Comparison of ENCODE assay signal across 7 mouse cellular contexts in the genomic region with DNA sequence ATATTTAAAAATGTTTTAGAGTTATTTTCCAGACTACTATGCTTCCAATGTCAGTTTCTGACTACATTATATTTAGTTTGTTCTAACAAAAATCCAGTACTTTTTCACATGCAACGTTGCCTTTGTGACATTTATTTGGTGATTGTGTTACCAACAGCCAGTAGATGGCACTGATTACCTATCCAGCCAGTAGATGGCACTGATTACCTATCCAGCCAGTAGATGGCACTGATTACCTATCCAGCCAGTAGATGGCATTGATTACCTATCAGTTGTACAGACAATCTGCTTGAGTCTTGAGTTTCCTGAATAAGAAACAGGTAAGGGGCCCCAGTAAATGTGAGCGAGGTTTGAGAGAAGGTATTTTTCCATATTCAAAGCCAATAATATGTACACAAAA. TPM values are rescaled to one million over a fixed set of nuclear protein-coding genes. Genes with fewer than 3 reads are reported as not detected.
DNase-seq lines count a peak whose midpoint lies in the region; ATAC-seq lines count a peak whose summit lies in the region.

No protein-coding gene starts in this region.

- peak; percentile 89 for ATAC-seq in megakaryocyte, adult 5-6 weeks (ENCODE audit: poor library complexity, severe bottlenecking)

- DNase-seq in right cerebral cortex, postnatal 10 days (ENCODE audit: low spot score in 2 of 2): peak; percentile 75 to 82
- no peak for DNase-seq in right cerebral cortex, postnatal 4 days
- DNase-seq in ZHBTc4 (ENCODE audit: low read depth, low spot score): peak; percentile 11
- DNase-seq in fibroblast of lung, adult 2 months (ENCODE audit: low read depth): peak; percentile 18
- peak; percentile 62 to 72 for DNase-seq in kidney, postnatal 36 days
- no peak for DNase-seq in ovary, postnatal 10 days (ENCODE audit: low spot score)

RNA-seq across cellular contexts. Expression of a gene that starts 20.6 kb away (rescaled TPM):
- 3.3 and 4.4 TPM in 2 replicates for total RNA-seq in megakaryocyte, adult 5-6 weeks (2015)
- total RNA-seq in megakaryocyte, adult 5-6 weeks (2017): 3.2 and 9.7 TPM in 2 replicates

RNA-seq across cellular contexts. Expression of a gene that starts 47.8 kb away (rescaled TPM):
- 12.9 and 38.9 TPM in 2 replicates for total RNA-seq in megakaryocyte, adult 5-6 weeks (2015)
- total RNA-seq in megakaryocyte, adult 5-6 weeks (2017): 19.7 and 51.7 TPM in 2 replicates

Comparison
In these comparisons a context has a peak if more than half of its experiments do, and no peak if none do; other contexts are left out.
1. DNase-seq: peak in right cerebral cortex, postnatal 10 days (2 of 2), ZHBTc4 (single experiment), fibroblast of lung, adult 2 months (single experiment) and kidney, postnatal 36 days (2 of 2); none in right cerebral cortex, postnatal 4 days (single experiment) and ovary, postnatal 10 days (single experiment).